Mouse (Mus musculus) thymus, postnatal 4 days (tissue): ENCODE results near the gene Gys1.
"Not testable (repeated sequence)": the region's sequence is repeated elsewhere in the genome, so short reads cannot be mapped to it uniquely, and the experiment has no call there.

ENCODE experiments used
- DNase-seq: peaks from one replicate; pipeline ENCODE4 v3.0.0; 2021

The Gys1 gene

DNA sequence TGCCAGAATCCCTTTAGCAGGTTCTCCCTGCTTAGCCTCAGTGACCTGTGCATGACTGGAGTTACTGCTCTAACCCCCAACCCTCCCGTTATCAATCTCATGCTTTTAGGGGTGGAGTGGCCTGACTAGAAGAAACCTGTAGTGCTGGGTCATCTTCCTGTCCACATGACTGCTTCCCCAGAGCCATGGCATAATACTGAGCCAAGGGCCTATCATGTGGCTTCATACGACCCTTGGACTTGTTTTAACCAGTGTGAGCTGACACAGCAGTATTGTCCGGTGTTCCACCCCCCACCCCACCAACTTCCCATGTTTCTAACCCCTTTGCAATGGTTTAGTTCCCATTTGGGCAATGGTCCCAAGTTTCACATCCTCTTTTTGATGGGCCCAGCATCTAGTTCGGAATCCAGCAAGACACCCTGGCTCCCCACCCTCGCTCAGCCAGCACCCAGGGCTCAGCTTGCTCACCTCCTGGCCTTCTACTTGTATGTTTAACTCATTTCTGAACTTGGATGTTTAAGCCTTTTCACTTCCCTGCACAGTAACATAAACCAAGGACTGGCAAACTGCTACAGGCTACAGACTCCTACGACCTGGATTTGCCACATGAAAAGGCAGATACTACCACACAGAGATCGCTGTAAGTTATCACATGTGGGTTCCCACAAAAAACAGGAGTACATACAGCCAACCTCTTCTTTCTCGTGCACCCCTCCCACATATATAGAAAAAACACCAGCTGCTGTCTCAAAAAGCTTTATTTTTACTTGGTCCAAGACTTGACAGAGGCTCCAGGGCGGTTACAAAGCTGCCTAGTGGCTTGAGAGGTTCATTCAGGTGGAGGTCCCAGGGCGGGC lies 22.8 kb downstream of the Gys1 start:
- no peak for DNase-seq

DNA sequence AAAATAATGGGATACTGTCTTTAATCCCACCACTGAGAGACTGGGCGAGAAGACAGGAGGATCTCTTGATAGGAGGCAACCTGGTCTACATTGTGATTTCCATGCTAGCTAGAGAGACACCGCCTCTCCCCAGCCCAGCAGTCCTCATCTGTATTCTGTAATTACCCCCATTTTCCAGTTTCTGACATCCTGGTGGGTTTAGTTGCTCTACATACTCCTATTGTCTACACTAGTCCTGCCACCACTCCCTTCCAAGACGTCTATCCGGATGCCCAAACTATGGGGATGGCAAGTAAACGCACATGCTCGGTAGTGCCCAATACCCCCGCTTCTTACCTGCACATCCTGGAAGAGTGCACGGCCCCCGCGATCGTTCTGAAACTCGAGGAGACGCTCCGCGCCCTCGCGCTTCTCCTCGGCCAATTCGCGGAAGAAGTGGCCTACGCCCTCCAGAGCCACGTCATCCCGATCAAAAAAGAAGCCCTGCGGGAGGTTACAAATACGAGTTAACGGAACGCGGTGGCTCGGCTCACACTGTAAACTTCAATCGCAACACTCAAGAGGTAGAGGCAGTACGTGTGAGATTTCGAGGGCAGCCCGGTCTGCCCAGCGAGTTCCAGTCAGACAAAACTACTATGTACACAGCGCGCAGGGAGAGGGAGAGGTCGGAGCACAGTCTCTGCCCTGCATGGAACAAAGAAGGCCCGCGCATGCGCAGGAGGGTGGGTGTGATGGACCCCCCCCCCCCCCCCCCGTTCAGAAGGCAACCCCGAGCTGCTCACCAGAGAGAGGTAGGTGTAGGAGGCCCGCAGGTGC lies 24.3 kb downstream of the Gys1 start:
- DNase-seq, result peak; percentile 95

DNA sequence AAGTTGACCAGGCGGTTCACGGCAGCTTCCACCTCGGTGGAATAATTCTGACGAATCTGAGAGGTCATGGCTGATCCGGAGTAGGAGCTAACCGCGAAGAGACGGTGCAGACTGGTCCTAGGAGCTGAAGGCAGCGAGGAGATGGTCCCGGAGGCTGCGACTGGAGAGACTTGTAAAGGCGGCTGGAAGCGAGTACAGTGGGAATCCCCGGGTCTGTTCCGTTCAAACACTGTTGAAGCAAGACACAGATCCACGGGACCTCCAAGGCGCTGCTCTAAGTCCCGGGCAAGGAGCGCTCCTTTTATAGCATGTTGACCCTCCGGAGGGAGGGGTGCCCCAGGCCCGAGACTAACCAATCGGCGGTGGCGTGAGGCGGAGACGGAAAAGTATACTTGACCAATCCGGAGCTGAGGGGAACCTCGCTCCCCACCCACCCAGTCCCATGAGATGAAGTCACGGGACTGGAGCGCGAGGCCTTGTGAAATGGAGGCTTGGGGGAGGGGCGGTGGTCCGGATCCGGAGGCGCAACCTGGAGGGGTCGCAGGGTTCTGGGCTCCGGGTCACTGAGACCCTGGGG lies 25.0 kb downstream of the Gys1 start, which contains the start of gene Ftl1:
TSS of gene Ftl1 (minus strand) at position 321 of the 577 bp plus-strand sequence.
- peak; percentile 92 for DNase-seq

DNA sequence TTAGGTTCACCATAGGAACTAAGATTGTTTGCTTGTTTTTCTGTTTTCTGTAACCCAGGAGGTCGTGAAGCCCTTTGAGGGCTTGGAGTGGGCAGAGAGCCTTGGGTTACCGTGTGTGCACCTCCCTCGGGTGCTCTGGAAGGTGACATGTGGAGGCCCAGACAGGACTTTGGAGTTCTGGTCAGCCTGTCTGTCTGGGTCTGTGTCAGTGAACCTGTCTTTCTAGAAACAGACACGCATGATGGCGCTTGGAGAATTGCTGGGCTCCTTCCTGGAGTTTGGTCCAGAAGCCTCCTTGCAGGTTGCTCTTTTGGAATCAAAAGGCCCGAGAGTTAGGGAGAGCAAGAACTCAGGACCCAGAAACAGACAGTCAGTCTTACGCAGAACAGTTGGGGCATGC lies 25.7 kb downstream of the Gys1 start:
- DNase-seq, result no peak

GRCm38 (mm10) chr7:45460860-45461314 lies 26.2 kb downstream of the Gys1 start:
- peak; percentile 53 for DNase-seq

- DNase-seq, result no peak
Observed at GRCm38 (mm10) chr7:45461326-45461725, 26.7 kb downstream of the Gys1 start.

DNA sequence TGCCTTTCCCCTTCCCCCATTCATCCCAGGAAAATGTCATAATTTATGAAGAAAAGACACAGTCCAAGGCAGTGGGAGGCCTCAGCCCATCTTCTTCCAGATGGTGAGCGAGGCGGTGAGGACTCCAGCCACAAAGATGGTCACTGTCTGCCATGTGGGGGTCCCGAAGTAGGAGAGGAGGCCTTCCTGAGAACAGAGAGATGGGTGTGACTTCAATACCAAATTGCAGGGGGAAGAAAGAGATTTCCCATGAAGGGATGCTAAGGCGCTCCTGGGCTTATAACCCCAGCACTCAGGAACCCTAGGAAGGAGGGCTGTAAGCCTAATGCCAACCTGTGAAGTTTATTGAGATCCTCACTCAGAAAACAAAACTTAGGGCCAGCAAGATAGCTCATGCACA lies 27.1 kb downstream of the Gys1 start:
- DNase-seq, result no peak

GRCm38 (mm10) chr7:45462325-45462724 lies 27.7 kb downstream of the Gys1 start:
- no peak for DNase-seq

DNA sequence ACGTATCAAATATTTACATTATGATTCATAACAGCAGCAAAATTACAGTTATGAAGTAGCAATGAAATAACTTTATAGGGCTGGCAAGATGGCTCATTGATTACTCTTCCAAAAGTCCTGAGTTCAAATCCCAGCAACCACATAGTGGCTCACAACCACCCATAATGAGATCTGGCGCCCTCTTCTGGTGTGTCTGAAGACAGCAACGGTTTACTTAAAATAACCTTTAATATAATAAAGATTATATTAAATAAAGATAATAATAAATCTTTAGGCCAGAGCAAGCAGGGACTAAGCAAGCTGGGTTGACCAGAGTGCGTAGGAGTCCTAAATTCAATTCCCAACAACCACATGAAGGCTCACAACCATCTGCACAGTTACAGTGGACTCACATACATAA lies 28.2 kb downstream of the Gys1 start:
- DNase-seq, result not testable (repeated sequence)

GRCm38 (mm10) chr7:45463987-45464778 lies 29.5 kb downstream of the Gys1 start:
- no peak for DNase-seq

DNA sequence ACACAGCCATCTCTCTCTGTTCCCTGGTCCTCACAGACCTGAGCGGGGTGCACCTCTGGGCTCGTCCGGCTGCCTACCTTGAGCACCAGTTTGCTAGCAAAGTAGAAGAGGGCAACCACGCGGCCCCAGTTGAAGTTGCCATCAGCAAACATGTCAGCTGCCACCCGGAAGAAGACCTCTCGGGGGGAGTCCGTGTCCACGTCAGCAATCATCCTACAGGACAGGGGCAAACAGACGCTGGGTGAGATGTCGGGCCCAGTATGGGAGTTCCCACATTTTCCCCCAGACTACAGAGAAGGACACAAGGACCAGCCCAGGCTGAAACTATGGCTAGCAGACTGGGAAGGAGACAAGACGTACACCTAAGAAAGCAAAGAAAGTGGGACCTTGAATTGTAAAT lies 30.5 kb downstream of the Gys1 start:
- no peak for DNase-seq

DNA sequence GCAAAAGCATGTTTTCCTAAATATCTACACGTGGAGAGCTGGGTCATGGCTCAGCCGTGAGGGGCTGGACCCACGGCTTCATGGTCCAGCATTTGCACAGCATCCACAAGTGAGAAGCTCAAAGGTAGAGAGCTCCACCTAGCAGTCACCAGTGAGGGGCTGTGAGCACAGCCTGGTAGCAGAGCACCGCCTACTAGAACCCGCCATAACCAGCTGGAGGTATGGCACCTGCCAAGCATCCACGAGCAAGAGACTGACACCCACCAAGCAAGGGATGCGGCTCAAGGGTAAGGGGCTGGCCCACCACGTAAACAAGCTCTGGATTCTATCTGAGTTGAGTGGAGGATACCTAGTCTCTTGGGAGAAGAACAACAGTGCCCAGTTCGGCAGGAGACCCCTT lies 30.9 kb downstream of the Gys1 start:
- DNase-seq, result peak; percentile 38

DNA sequence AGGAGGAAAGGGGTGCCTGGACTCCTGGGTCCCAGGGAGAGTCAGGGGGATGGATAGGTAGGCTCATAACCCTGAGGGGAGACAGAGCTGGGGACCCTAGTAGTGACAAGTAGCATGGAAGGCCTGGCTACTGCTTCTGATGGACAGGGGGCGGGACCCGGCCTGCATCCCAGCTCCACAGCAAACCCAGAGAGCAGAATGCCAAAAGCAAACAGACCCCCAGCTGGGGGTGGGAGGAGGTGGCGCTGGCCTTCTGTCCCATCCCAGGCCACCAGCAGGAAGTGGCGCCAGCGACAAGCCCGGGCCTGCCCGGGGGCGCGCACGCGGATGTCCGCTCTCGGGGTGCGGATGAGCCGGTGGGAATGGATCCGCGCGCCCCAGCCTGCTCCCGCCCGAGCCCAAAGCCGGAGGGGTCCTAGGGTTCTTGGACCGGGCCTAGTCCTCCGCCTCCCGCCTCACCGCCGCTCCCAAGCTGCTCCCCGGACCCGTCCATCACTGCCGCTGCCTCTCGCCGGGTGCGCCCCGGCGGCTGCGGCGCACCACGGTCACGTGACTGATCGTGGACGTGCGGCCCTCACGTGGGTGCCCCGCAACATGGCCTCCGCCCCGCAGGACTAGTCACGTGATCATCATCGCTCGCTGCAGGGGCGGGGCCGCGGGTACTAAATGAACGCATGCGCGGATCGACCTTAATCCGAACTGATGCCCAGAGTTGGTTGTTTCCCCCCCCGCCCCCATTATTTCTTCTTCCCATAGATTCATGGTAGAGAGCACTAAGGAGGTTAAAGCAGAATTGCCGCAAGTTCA lies 31.8 kb downstream of the Gys1 start, which contains the start of gene Bax:
TSS of gene Bax (minus strand) at position 616 of the 807 bp plus-strand sequence.
- peak; percentile 96 for DNase-seq

GRCm38 (mm10) chr7:45467090-45467670 lies 32.5 kb downstream of the Gys1 start:
- no peak for DNase-seq

DNA sequence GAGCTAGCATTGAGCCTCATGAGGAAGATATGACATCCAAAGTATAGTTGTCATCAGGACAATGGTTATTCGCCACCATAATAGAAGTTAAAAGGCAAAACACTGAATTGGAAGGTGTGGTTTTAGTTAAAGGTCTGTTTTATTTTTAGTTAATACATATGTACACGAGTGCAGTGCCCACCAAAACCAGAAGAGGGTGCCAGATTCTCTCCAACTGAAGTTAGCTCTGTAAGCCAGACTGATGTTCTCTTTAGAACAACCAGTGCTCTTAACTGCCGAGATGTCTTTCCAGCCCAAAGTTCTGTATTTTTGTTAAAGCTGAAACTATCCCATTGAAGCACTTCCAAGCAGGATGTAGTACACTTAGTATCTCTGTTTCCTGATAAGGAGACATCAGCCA lies 36.2 kb downstream of the Gys1 start:
- DNase-seq, result peak; percentile 87

DNA sequence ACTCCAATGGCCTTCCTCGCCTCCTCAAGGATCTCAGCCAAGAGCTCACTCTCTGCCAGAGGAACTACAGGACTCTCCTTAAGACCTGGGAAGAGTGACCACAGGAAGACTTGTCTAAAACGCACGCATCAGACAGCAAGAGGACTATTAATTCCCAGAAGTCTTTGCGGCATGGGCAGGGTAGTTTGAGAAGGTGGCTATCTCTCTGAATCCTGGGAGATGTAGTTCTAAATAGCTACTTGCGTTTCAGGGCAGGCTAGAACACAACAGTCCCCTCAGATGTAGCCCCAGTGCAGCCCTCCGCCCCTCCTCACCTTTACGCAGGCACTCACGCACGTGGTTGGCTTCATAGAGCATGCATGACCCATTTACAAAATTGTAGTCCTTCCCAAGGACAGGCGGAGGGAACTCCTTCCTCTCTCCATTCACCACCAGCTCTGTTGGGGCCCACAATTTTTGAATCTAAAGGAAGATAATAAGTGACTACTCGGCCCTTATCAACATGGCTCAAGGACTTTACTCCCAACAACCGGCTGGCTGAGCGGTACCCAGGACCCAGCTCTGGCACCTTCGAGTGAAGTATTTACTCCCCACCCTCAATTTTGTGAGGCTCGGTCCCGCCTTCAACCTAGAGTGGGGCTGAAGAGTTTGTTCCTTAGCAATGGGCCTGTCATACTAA lies 40.8 kb downstream of the Gys1 start:
- no peak for DNase-seq

GRCm38 (mm10) chr7:45476453-45476852 lies 41.8 kb downstream of the Gys1 start:
- DNase-seq, result no peak

DNA sequence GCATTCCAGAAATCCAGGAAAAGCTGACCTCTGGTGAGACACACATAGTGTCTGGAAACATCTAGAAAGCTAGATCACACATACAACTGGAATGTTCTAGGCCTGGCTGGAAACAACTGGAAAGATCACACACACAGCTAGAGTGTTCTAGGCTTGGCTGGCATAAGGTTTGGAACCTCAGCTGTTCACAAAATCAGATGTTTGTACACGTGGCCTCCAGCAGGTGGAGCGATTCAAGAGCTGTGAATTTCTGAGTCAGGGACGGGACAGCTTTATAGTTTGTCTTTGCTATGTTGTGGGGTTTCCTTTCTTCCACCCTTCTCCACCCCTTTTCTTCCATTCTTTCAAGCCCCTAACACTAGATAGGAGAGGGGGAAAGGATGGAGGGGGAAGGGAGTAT lies 42.4 kb downstream of the Gys1 start:
- DNase-seq, result peak; percentile 81

DNA sequence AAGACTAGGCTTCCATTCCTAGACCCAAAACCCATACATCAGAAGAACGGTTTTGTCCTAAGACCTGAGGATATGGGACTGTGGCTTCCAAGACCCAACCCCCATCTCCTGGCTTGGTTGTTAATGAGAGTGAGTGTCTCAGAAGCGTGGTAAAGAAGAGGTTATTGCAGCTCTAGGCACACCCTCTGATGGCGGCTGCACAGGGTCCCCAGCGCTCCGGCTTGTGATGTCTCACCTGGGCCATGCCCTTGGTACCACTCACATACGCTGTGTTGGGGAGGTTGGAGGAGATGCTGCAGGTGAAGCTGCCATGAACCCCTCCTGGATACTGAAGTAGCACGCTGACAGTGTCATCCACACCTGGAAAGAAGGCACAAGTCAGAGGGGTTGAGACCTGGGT lies 44.1 kb downstream of the Gys1 start:
- no peak for DNase-seq

DNA sequence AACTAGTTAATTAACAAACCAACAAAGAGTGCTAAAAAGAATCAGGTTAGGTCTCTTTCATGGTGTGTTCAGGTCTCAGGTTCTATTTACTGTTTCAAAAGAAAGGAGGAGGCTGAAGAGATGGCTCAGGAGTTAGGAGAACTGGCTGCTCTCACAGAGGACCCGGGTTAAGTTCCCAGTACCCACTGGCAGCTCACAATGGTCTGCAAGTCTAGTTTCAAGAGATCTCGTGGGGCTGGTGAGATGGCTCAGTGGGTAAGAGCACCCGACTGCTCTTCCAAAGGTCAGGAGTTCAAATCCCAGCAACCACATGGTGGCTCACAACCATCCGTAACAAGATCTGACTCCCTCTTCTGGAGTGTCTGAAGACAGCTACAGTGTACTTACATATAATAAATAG lies 45.7 kb downstream of the Gys1 start:
- DNase-seq, result not testable (repeated sequence)
